Mouse (Mus musculus): Measurements from ENCODE around the gene Fam83d. TPM values are rescaled to one million over a fixed set of nuclear protein-coding genes. Genes with fewer than 3 reads are reported as not detected.
"Not testable (repeated sequence)": the region's sequence is repeated elsewhere in the genome, so short reads cannot be mapped to it uniquely, and the experiment has no call there.

The Fam83d gene
- polyA plus RNA-seq, 1 experiment from 2014 or later, result 51.1 TPM

- DNase-seq (ENCODE audit: low spot score) (peak; percentile 41), ATAC-seq (ENCODE audit: insufficient number of reproducible peaks, low FRiP score, low TSS enrichment, low read depth) (no peak)
- no peaks in the 10 kb centered on the region for H3K4me1 ChIP-seq (ENCODE audit: control insufficient read depth, insufficient read depth, low read length)
- H3K27ac ChIP-seq (replicated peaks; ENCODE audit: low read depth, low read length), result no peak overlapping the region
- no peaks in the 10 kb centered on the region for H3K27me3 ChIP-seq (ENCODE audit: control insufficient read depth, insufficient read depth, low read length)
- H3K36me3 ChIP-seq (ENCODE audit: control insufficient read depth, insufficient read depth, low read length), result no peaks in the 10 kb centered on the region
- WGBS, result 43% methylated on average over 7 of the region's 7 CpGs
- no peak overlapping the region for H3K9ac ChIP-seq (ENCODE audit: low read length)
- H3K4me3 ChIP-seq (ENCODE audit: low read depth, low read length), result no peak overlapping the region
- no peak overlapping the region for H3K4me2 ChIP-seq (ENCODE audit: low read depth, severe bottlenecking)
- H3K9me3 ChIP-seq (ENCODE audit: control insufficient read depth, low read length), result no peaks in the 10 kb centered on the region
Observed at GRCm38 (mm10) chr2:158728061-158728815, 39.7 kb upstream of the Fam83d start.

GRCm38 (mm10) chr2:158730896-158731295 is 37.0 kb upstream of the Fam83d start:
- no peak for ATAC-seq (ENCODE audit: insufficient number of reproducible peaks, low FRiP score, low TSS enrichment, low read depth)
- H3K9me3 ChIP-seq (ENCODE audit: control insufficient read depth, low read length), result no peaks in the 10 kb centered on the region
- no peaks in the 10 kb centered on the region for H3K36me3 ChIP-seq (ENCODE audit: control insufficient read depth, insufficient read depth, low read length)

GRCm38 (mm10) chr2:158732521-158732920 is 35.4 kb upstream of the Fam83d start:
- H3K4me2 ChIP-seq (ENCODE audit: low read depth, severe bottlenecking), result no peak overlapping the region

More at GRCm38 (mm10) chr2:158730896-158731295, 37.0 kb upstream of the Fam83d start:
- 73% methylated on average over 3 of the region's 3 CpGs for WGBS
- Histone ChIP-seq H3K9ac (ENCODE audit: low read length) (no peak overlapping the region), H3K4me2 (ENCODE audit: low read depth, severe bottlenecking) (no peak overlapping the region), H3K4me3 (ENCODE audit: low read depth, low read length) (no peak overlapping the region), H3K27me3 (ENCODE audit: control insufficient read depth, insufficient read depth, low read length) (no peaks in the 10 kb centered on the region), H3K4me1 (ENCODE audit: control insufficient read depth, insufficient read depth, low read length) (no peaks in the 10 kb centered on the region), H3K27ac (replicated peaks; ENCODE audit: low read depth, low read length) (no peak overlapping the region)
- DNase-seq (ENCODE audit: low spot score), result no peak

DNA sequence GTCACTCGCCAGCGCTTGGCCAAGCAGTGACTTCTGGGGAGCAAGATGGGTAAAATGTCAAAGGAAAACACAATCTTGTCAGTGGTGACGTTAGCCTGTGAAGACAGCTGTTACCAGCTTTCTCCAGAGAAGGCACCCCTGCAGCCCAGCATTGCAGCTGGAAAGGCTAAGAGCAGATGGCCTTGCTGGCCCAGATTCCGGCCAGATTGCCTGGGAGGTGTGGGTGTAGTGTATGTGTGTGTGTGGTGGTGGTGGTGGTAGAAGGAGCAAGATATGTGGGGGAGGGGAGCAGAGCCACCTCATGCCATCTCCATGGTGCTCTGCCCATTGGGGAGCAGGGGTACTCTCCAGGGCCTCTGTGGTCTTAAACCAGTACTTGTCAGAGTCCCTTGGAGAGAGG is 34.8 kb upstream of the Fam83d start:
- Histone ChIP-seq H3K4me1 (ENCODE audit: control insufficient read depth, insufficient read depth, low read length) (no peaks in the 10 kb centered on the region), H3K9me3 (ENCODE audit: control insufficient read depth, low read length) (no peaks in the 10 kb centered on the region), H3K27me3 (ENCODE audit: control insufficient read depth, insufficient read depth, low read length) (no peaks in the 10 kb centered on the region), H3K27ac (replicated peaks; ENCODE audit: low read depth, low read length) (no peak overlapping the region), H3K4me2 (ENCODE audit: low read depth, severe bottlenecking) (no peak overlapping the region), H3K4me3 (ENCODE audit: low read depth, low read length) (no peak overlapping the region), H3K36me3 (ENCODE audit: control insufficient read depth, insufficient read depth, low read length) (no peaks in the 10 kb centered on the region), H3K9ac (ENCODE audit: low read length) (no peak overlapping the region)
- WGBS, result 65% methylated on average over 4 of the region's 4 CpGs
- DNase-seq (ENCODE audit: low spot score) (no peak), ATAC-seq (ENCODE audit: insufficient number of reproducible peaks, low FRiP score, low TSS enrichment, low read depth) (no peak)

More at GRCm38 (mm10) chr2:158732521-158732920, 35.4 kb upstream of the Fam83d start:
- no peaks in the 10 kb centered on the region for H3K27me3 ChIP-seq (ENCODE audit: control insufficient read depth, insufficient read depth, low read length)
- ATAC-seq (ENCODE audit: insufficient number of reproducible peaks, low FRiP score, low TSS enrichment, low read depth) (no peak), DNase-seq (ENCODE audit: low spot score) (no peak)
- no peak overlapping the region; the same call in 1 of the 2 replicates for H3K9ac ChIP-seq (ENCODE audit: low read length)
- no peaks in the 10 kb centered on the region for H3K9me3 ChIP-seq (ENCODE audit: control insufficient read depth, low read length)
- no peak overlapping the region for H3K27ac ChIP-seq (replicated peaks; ENCODE audit: low read depth, low read length)
- H3K4me3 ChIP-seq (ENCODE audit: low read depth, low read length), result no peak overlapping the region
- H3K4me1 ChIP-seq (ENCODE audit: control insufficient read depth, insufficient read depth, low read length), result no peaks in the 10 kb centered on the region
- no peaks in the 10 kb centered on the region for H3K36me3 ChIP-seq (ENCODE audit: control insufficient read depth, insufficient read depth, low read length)
- WGBS, result 86% methylated on average over 9 of the region's 9 CpGs

DNA sequence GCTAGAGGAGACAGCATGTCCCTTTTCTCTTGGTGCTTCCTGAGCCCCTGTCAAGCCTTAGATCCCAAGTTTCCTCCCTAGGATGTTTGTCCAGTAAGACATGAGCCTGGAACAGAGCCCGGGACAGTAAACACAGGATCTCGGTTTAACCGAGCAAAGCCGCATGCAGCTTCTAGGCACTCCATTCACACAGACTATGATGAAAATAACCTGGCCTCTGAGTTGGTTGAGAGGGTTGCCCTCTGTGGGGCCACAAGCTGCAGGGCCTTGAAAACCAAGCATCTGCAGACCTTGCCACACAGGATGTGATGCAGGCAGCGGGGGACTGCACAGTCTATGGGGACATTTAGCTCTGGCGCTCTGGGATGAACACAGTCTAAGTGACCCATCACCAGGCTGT is 34.0 kb upstream of the Fam83d start:
- DNase-seq (ENCODE audit: low spot score), result no peak
- 85% methylated on average over 6 of the region's 6 CpGs for WGBS
- H3K9ac ChIP-seq (ENCODE audit: low read length), result no peak overlapping the region

GRCm38 (mm10) chr2:158734500-158735152 is 33.3 kb upstream of the Fam83d start:
- H3K9ac ChIP-seq (ENCODE audit: low read length), result no peak overlapping the region
- DNase-seq (ENCODE audit: low spot score) (no peak), ATAC-seq (ENCODE audit: insufficient number of reproducible peaks, low FRiP score, low TSS enrichment, low read depth) (no peak)
- WGBS, result 88% methylated on average over 7 of the region's 7 CpGs
- no peaks in the 10 kb centered on the region for H3K4me1 ChIP-seq (ENCODE audit: control insufficient read depth, insufficient read depth, low read length)
- no peaks in the 10 kb centered on the region for H3K9me3 ChIP-seq (ENCODE audit: control insufficient read depth, low read length)
- no peak overlapping the region for H3K4me3 ChIP-seq (ENCODE audit: low read depth, low read length)
- no peak overlapping the region for H3K27ac ChIP-seq (replicated peaks; ENCODE audit: low read depth, low read length)
- no peaks in the 10 kb centered on the region for H3K27me3 ChIP-seq (ENCODE audit: control insufficient read depth, insufficient read depth, low read length)
- H3K36me3 ChIP-seq (ENCODE audit: control insufficient read depth, insufficient read depth, low read length), result no peaks in the 10 kb centered on the region
- no peak overlapping the region for H3K4me2 ChIP-seq (ENCODE audit: low read depth, severe bottlenecking)

More for the DNA sequence above, 34.0 kb upstream of the Fam83d start:
- H3K27me3 ChIP-seq (ENCODE audit: control insufficient read depth, insufficient read depth, low read length), result no peaks in the 10 kb centered on the region
- H3K27ac ChIP-seq (replicated peaks; ENCODE audit: low read depth, low read length), result no peak overlapping the region
- H3K4me1 ChIP-seq (ENCODE audit: control insufficient read depth, insufficient read depth, low read length), result no peaks in the 10 kb centered on the region
- H3K36me3 ChIP-seq (ENCODE audit: control insufficient read depth, insufficient read depth, low read length), result no peaks in the 10 kb centered on the region
- ATAC-seq (ENCODE audit: insufficient number of reproducible peaks, low FRiP score, low TSS enrichment, low read depth), result no peak
- H3K4me2 ChIP-seq (ENCODE audit: low read depth, severe bottlenecking), result no peak overlapping the region
- no peaks in the 10 kb centered on the region for H3K9me3 ChIP-seq (ENCODE audit: control insufficient read depth, low read length)
- H3K4me3 ChIP-seq (ENCODE audit: low read depth, low read length), result no peak overlapping the region

- DNase-seq (ENCODE audit: low spot score), result no peak
- ATAC-seq (ENCODE audit: insufficient number of reproducible peaks, low FRiP score, low TSS enrichment, low read depth), result no peak
- H3K4me2 ChIP-seq (ENCODE audit: low read depth, severe bottlenecking), result no peak overlapping the region
Observed at GRCm38 (mm10) chr2:158735340-158735739, 32.6 kb upstream of the Fam83d start.

GRCm38 (mm10) chr2:158736247-158736646 is 31.6 kb upstream of the Fam83d start:
- 85% methylated on average over 4 of the region's 4 CpGs for WGBS
- not testable (repeated sequence) for H3K4me3 ChIP-seq (ENCODE audit: low read depth, low read length); H3K9me3 ChIP-seq (ENCODE audit: control insufficient read depth, low read length); H3K9ac ChIP-seq (ENCODE audit: low read length); H3K4me2 ChIP-seq (ENCODE audit: low read depth, severe bottlenecking); H3K27me3 ChIP-seq (ENCODE audit: control insufficient read depth, insufficient read depth, low read length); H3K4me1 ChIP-seq (ENCODE audit: control insufficient read depth, insufficient read depth, low read length); H3K36me3 ChIP-seq (ENCODE audit: control insufficient read depth, insufficient read depth, low read length); DNase-seq (ENCODE audit: low spot score); ATAC-seq (ENCODE audit: insufficient number of reproducible peaks, low FRiP score, low TSS enrichment, low read depth); H3K27ac ChIP-seq (replicated peaks; ENCODE audit: low read depth, low read length)

More at GRCm38 (mm10) chr2:158735340-158735739, 32.6 kb upstream of the Fam83d start:
- Histone ChIP-seq H3K4me3 (ENCODE audit: low read depth, low read length) (no peak overlapping the region), H3K9me3 (ENCODE audit: control insufficient read depth, low read length) (no peaks in the 10 kb centered on the region), H3K9ac (ENCODE audit: low read length) (no peak overlapping the region), H3K4me1 (ENCODE audit: control insufficient read depth, insufficient read depth, low read length) (no peaks in the 10 kb centered on the region), H3K36me3 (ENCODE audit: control insufficient read depth, insufficient read depth, low read length) (no peaks in the 10 kb centered on the region), H3K27ac (replicated peaks; ENCODE audit: low read depth, low read length) (no peak overlapping the region), H3K27me3 (ENCODE audit: control insufficient read depth, insufficient read depth, low read length) (no peaks in the 10 kb centered on the region)
- WGBS, result 89% methylated on average over 8 of the region's 8 CpGs
